Mouse (Mus musculus) adipocyte (in vitro differentiated cells): ENCODE data around the gene Tbx3.

Experiments
- DNase-seq: peaks from one replicate; pipeline ENCODE4 v3.0.0-alpha.2; 2016; ENCODE audit warnings: low spot score

The Tbx3 gene

GRCm38 (mm10) chr5:119680329-119681010 lies 10.0 kb downstream of the Tbx3 start:
- no peak for DNase-seq

- no peak for DNase-seq
Measured at GRCm38 (mm10) chr5:119681011-119681832, 10.8 kb downstream of the Tbx3 start.

GRCm38 (mm10) chr5:119681833-119682210 lies 11.4 kb downstream of the Tbx3 start:
- no peak for DNase-seq

GRCm38 (mm10) chr5:119682646-119683515 lies 12.4 kb downstream of the Tbx3 start:
- no peak for DNase-seq

GRCm38 (mm10) chr5:119683861-119684260 lies 13.4 kb downstream of the Tbx3 start:
- no peak for DNase-seq

GRCm38 (mm10) chr5:119684701-119685391 lies 14.4 kb downstream of the Tbx3 start:
- no peak for DNase-seq

- DNase-seq, result no peak
Measured at GRCm38 (mm10) chr5:119685446-119686198, 15.2 kb downstream of the Tbx3 start.

- DNase-seq, result peak; percentile 48
Measured at GRCm38 (mm10) chr5:119686199-119686964, 15.9 kb downstream of the Tbx3 start.

GRCm38 (mm10) chr5:119687005-119687855 lies 16.8 kb downstream of the Tbx3 start:
- DNase-seq, result no peak

GRCm38 (mm10) chr5:119687856-119688206 lies 17.4 kb downstream of the Tbx3 start:
- no peak for DNase-seq

- no peak for DNase-seq
Measured at GRCm38 (mm10) chr5:119688306-119688705, 17.8 kb downstream of the Tbx3 start.

- DNase-seq, result no peak
Measured at GRCm38 (mm10) chr5:119688914-119689420, 18.5 kb downstream of the Tbx3 start.

- no peak for DNase-seq
Measured at GRCm38 (mm10) chr5:119689501-119689900, 19.0 kb downstream of the Tbx3 start.

GRCm38 (mm10) chr5:119691075-119691474 lies 20.6 kb downstream of the Tbx3 start:
- peak; percentile 84 for DNase-seq

- DNase-seq, result no peak
Measured at GRCm38 (mm10) chr5:119692425-119692824, 22.0 kb downstream of the Tbx3 start.

GRCm38 (mm10) chr5:119694914-119695313 lies 24.4 kb downstream of the Tbx3 start:
- DNase-seq, result no peak

GRCm38 (mm10) chr5:119703031-119703430 lies 32.6 kb downstream of the Tbx3 start:
- DNase-seq, result no peak

GRCm38 (mm10) chr5:119704900-119705299 lies 34.4 kb downstream of the Tbx3 start:
- no peak for DNase-seq

- no peak for DNase-seq
Measured at GRCm38 (mm10) chr5:119706467-119706866, 36.0 kb downstream of the Tbx3 start.
